Mouse (Mus musculus) MEL-GATA-1-ER (cell line): Measurements from ENCODE around the gene Chpt1.
"Not testable (repeated sequence)": the region's sequence is repeated elsewhere in the genome, so short reads cannot be mapped to it uniquely, and the experiment has no call there.

Experiments
- DNase-seq: peaks from one replicate; pipeline ENCODE4 v3.0.0-alpha.2; 2012; ENCODE audit warnings: low read depth; ENCODE audit errors: extremely low read depth

Gene Chpt1

DNA sequence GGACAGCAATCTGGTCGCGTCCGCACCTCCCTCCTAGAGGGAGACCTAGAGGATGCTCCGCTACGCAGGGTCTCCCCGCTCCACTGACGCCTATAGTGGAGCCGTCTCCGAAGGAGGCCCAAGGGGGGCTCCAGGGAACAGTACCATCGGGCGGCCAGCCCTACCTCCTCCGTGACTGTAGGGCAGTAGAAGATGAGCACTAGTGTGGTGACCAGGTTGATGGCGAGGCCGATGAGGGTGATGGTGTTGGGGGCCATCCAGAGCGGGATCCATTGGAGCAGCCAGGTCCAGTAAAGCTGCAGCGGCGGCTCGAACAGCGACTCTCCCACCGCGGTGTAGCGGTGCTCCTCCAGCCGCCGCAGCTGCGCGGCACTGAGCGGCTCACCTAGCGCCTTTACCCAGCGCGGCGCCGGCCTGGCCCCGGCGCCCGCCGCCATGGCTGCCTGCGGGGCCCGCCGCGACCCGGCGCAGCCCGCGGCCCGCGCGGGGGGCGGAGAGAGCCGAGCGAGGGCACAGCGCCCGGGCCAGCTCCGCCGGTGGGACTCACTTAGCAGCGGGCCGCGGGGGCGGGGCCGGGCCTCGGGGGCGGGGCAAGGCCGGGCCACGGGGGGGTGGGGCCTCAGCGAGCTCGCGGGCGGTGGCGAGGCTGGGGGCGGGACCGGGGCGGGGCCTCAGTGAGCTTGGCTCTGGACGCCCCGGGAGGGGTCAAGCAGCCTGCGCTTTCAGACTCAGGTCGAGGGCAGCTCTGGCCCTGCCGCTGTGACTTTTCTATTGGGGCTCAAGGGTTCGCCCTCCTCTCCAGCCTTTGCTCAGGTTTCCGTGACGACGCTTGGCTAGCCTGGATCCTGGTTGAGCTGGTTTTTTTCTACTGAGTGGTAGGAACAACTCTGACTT, at the start of gene Chpt1:
Gene Chpt1 (minus strand): TSS at position 653 of the 894 bp plus-strand sequence.
- DNase-seq: peak; percentile 24

DNA sequence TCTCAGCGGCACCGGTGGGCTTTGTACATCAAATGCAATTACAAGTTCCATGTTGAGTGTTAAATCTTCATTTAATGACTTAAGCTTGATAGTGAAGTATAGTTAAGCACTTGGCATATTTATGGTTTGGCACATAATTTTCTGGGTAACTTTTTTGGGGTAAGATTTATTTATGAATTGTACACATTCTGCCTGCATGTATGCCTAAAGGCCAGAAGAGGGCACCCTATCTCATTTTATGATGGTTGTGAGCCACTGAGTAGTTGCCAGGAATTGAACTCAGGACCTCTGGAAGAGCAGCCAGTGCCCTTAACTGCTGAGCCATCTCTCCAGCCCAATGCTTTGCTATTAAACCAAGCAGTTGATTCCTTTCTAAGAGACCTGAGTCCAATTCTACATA, 48.9 kb upstream of the Chpt1 start:
- DNase-seq: peak; percentile 1

DNA sequence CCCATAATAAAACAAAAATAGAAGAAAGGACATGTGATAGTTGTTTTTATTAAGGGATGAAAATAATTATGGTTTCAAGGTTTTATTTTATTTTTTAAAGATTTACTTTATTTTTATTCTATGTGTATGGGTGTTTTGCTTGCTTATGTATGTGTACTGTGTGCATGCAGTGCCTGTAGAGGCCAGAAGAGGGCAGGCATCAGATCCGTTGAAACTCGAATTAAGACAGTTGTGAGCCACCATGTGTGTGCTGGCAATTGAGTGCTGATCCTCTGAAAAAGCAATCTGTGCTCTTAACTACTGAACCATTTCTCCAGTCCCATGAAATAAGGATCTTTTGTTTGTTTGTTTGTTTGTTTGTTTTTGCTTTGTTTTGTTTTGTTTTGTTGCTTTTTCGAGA, 46.4 kb upstream of the Chpt1 start:
- peak; percentile 11 for DNase-seq

DNA sequence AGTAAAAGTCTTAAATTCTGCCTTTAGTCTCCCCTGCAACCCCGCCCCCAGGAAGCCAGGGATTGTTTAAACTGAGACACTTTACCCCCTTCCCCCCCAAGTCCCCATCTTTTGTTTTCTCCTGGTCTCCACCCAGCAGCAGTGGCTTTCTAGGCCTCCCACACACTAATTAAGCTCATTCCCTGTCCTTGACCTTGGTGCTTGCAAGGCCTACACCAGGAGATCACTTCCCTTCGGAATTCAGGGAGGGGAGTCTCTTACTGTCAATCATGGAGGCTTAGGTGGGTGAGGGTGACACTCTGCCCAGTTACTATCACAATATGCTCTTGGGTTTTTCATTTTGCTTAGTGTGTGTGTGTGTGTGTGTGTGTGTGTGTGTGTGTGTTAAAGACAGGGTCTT, 43.8 kb upstream of the Chpt1 start:
- DNase-seq: no peak

DNA sequence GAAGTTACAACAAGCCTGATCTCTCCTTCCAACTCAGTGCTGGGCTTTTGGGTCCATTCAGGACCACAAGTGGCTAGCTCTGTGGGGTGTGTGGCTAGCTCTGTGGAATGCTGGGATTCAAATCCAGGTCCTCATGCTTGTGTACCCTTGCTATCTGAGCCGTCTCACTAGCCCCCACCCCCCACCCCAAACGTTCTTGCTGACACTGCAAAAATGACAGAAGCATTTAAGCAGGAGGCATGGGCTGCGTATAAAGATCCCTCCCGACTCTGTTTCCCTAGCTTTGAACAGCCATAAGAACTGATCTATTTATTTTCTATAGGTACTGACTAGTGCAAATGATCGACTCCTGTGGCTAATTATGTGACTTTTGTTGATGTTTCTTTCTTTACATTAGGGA, 26.8 kb upstream of the Chpt1 start:
- DNase-seq: no peak

DNA sequence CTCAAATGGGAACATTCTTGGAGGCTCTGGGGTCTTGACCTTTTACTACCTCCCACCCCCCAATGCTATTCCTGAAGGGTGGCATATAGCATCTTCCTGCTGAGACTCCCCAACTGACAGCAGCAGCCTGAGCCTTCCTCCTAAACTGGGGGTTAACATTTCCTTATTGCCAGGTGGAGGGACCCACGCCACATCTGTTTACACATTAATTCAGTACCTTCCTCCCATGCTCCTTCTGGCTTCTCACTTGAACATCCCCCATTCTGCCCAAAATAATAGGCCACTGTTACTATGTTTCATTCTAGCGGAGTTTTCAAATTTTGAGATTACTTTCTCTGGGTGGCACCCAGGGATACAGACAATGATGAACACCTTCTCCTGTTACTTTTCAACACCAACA, 20.1 kb upstream of the Chpt1 start:
- no peak for DNase-seq

DNA sequence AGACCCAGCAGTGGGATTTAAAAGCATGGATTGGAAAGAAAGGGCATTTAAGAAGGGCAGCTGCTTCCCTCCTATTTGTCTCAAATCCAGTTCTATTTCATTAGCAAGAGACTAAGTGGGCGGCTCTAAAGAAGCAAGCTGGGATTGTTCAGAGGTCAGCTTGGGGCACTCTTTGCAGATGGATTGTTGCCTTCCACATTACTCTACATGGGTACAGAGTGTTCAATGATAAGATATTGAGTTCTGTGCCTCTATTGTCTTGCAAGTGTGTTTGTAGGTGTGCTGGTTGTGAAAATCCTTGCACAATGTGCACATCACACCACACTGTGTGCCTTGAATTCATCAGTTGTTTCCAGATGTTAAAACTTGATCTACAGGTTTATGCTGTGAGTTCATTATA, 19.3 kb upstream of the Chpt1 start:
- DNase-seq: no peak

DNA sequence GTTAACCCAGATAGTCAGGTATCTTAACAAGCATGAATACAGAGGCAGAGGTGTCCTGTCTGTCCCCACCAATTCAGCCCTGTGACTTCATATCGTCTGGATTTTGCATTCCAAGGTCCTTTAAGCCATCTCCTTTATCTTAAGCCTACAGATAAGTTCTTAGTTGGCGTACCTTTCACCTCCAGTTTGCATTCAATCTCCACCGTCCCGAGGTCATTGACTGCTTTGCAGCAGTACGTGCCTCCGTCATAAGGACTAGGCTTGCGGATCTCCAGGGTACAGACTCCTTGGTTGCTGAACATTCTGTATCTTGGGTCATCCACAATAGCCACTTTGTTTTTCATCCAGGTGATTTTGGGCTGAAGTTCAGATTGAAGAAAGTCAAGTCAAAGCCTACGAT, 18.9 kb upstream of the Chpt1 start:
- no peak for DNase-seq

DNA sequence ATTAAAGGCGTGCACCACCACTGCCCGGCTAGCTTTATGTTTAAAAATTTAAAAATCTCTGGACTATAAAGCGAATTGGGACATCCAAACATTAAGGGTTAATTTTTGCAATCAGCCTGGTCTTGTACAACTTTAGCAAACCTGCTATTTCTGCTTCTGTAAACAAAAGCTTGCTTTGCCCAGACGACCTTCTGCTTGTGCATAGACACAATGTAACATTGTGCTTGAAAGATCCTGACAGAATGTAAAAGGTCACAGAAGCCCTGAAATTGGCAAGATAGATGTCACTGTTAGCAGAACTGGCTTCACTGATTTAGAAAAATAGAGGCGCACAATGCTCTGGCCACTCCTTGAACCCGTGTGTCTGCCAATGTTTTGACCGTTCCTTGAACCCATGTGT, 11.2 kb upstream of the Chpt1 start:
- DNase-seq: not testable (repeated sequence)

DNA sequence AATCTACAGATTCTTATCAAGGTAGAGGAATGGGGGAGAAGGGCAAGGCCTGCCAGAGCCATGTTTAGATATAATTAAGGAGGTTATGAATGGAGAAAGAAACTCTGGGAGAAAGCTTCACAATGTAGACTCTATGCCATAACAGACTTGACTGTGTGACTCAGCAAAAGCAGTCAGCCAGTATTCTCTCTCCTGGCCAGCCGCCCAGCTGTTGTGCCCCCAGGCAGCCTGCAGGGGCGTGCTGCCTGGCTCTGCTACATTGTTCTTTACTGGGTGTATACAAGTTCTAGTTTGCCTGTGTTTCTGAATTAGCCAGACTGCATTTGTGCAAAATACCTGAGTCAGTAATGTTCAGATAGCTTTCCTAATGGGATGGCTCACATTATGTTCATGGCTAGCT, 10.6 kb upstream of the Chpt1 start:
- peak; percentile 69 for DNase-seq

DNA sequence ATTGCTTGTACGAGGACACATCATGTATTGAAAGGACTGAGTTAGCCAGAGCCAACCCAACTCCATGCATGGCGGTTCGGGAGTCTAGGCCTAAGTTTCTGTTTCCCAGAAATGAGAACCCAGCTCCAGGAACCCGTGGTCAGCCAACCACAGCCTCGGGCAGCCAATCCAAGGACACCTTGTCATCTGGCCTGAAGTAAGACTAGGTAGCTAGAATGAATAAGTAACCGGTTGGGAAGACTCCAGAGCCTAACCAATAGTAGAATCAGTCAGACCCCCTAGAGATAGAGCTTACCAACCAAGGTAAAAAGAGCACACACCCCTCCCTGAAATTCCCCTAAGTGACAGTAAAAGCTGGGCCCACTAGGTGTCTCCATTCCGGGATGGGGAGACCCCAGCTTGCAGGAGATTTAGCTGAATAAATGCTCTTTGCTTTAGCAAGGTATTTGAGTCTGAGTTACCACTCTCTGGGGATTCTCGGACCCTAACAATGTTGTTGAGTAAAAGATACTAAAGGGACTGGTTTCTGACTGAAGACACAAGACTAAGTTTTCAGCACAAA, 9.8 kb upstream of the Chpt1 start:
- DNase-seq: no peak

DNA sequence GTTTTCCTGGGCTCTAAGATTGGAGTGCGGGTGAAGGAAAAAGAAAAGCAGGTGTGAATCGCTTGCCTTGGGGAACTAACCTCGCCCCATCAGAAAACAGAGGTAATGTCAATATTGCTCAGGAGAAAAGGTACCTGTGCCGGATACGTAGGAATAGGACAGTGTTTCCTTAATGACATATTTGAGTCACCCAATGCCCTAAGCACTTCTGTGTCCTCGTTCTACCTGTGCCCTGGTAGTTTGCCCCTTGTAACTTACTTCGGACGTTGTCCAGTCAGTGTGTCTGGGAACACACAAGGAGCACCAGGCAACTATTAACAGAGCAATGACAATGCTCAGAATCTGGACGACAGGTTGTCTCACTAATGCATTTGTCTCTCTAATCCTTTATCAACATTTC, 7.5 kb upstream of the Chpt1 start:
- DNase-seq: no peak

DNA sequence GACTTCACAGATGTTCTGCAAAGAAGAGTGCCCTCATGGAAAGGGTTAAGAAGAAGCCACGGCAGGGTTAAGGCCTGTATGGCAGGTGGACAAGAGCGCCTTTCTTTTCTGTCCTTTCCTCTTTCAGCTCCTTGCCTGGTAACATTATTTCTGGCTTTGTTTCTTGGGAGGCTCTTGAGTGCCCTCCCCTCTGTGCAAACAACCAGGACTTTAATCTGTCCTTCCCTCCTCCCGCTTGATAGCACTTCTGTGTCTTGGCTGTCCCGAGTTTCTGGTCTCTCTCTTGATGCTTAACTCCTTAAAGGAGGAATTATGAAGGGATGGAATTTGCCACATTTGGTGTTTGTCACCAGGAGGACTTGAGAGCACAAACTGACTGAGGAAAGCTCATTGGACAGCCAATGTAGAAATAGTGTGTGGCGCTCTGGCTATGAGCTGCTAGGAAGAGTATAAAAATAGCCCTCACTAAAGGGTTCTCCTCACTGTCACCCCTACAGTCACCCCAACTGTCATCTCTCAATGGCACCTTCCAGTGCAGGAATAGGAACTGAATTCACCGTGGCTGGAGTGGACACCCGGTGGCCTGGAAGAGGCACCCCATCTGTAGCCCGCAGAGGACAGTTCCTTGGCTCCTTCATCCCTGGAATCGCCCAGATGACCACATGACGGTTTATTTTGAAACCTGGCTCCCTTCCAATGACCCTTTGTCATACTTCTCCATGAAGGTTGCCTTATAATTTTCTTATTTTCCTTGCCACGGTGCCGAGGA, 6.8 kb upstream of the Chpt1 start:
- DNase-seq: no peak

DNA sequence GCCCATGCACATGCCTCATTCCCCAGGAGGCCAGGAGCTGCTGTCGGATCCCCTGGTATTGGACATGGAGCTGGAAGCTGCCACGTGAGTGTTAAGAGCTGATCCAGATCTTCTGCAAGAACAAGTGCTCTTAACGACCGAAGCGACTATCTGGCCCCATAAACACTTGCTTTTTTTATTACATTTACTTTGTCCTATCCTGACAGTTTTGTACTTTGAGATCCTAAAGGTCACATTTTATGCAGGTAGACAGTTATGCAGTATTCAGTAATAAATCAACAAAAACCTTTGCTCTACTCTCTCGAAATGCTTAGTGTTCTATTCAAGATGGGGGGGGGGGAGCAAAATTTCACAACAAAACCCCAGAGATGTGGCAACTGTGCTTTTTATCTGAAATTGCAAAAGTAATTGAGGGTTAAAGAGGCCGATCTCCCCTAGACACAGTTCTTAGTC, 3.8 kb upstream of the Chpt1 start:
- no peak for DNase-seq

DNA sequence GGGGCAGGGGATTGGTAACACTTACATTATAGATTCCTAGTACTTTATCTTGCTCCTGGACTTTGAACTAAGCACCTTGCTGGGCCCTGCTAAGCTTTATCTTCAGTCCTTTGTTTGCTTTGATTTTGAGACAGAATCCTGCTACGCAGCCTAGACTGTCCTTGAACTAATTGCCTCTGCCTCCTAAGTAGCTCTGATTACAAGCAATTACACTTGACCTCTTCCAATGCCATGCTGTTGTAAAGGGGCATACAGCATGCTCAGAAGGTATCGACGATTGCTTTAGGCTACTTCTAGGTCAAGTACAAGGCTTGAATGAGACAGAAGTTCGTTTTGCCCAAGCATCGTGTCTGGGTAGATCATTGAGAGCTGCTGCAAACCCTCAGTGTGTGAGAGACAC, 1.4 kb upstream of the Chpt1 start:
- no peak for DNase-seq

DNA sequence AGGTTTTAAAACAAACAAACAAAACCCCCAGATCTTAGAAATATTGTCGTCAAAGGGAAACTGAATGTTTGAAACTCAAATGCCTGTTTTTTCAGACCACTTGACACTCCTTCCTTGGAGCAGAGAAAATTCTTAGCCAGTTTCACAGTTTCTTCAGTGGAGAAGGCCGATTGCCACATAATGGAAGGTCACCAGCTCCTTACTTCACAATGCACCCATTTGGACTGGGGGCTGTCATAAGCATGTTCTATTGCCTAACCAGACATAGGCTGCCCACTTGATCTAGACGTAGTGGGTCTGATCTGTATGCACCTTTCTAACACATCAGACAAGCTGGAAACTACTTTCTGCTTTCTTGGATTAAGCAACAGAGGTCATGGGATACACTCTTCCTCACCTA, 608 bp upstream of the Chpt1 start:
- DNase-seq: no peak

DNA sequence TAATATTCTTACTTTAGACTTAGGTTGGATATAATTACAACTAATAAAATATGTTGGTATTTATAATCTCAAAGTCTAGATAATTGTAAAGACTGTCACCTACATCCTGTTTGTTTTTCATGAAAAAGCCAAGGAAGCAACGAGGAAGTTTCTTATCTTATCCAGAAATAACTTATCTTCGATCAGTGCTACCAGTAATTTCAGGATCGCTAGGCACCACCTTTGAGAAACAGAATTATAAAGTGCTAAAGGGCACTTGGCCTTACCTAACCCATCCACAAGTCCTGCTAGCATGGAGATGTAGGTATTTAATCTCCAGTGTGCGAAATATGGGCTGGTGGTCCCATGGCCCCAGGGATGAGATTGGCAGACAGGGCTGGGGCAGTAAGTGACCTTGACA, 954 bp downstream of the Chpt1 start:
- DNase-seq: no peak

DNA sequence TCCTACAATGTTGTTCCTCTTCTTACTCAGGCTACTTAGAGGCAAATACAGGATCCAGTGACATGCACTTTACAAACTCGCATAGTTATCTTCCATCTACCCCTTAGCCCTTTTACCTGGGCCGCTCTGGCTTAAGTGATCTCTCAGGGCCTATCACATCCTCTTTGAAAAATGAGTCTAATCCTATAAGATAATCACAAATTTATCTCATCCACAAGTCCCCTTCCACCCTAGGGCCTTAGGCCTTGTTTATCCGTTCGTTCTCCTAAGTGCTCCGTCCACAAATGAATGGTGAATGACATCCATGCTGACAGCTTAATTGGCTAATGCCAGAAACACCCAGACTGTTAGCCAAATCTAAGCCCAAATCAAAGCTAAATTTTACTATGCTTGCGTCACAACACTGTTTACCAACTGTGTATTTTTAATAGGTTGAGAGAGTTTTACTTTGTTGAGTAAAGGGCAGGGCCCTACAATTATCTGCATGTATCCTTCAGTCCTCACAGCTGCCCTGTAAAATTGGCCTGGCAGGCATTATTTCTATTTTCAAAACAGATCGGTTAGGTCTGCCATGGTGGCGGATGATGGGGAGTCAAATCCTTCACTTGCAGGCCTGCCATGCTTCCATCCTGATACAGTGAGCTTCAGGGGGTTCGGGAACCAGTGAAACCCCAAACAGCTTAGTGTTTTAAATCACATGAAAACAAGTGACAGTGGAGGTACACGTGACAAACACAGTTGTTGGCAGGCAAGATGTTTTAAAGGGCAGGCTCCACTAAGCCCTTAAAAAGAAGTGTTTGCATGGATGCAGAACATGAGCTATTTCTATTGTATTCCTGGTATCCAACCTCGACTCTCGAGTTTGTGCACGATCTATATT, 1.7 kb downstream of the Chpt1 start:
- DNase-seq: no peak

DNA sequence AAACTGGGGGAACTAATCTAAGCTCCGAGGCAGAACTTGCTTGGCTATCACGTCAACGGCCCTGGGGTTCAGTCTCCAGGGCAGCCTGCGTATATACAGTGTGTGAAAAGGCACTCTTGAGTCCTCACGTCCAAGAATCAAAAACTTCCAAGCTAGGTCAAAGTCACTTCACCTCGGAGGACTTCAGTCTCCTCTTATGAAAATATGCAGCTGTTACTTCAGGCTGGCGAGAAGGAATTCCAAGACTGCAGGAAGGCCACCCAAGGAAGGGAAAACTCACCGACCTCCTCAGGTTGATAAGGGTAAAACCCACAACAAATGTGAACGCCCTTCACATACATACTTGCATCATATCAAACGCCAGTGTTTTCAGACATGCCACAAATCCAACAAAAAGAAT, 2.5 kb downstream of the Chpt1 start:
- DNase-seq: no peak

DNA sequence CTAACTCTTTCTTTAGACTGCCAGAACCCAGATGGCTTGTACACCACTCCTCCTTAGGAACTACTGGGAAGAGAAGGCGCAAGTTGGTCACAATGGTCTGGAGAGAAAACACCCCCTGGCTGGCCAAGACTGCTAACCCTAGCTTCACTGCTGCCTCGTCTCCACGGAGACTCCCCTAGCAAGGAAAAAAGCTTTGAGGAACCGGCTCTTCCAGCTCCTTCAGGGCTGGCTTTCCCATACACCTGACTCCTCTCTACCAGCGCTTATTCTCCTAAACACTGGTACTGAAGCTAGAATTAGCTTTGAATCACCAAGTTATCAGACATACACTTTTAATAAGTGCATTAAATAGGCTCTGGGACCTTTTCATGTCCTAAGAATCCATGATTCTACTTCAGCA, 3.9 kb downstream of the Chpt1 start:
- no peak for DNase-seq

DNA sequence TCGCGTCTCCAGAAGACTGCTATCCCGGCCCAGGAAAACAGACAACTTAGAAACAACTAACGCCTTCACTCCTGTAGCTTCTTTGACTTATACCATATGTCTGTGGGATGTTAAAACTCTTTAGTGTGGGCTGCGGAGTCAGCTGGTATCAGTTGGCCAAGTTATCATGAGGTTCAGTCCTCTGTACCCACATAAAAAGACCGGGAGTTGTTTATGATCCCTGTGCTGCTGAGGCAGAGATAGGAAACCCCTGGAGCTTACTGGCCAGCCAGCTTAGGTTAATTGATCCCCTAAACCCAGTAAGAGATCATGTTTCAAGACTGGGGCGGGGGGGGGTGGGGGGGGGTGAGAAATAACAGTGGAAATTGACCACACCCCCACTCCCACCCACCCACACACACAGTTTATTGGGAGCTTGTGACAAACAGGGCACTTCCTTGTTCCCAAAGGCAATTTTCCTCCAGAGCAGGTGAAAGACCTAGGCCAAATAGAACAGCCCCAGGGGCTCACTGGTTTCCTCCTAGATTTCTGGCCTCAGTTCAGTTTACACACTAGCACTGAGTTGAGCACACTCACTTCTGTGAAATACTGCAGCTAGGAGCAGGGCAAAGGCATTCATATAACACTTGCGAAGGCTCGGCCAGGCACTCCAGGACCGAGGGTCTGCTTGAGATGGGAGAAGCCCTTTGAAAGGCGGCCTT, 6.9 kb downstream of the Chpt1 start:
- DNase-seq: no peak
